ENCODE assay signal across 8 mouse cellular contexts in the genomic region with DNA sequence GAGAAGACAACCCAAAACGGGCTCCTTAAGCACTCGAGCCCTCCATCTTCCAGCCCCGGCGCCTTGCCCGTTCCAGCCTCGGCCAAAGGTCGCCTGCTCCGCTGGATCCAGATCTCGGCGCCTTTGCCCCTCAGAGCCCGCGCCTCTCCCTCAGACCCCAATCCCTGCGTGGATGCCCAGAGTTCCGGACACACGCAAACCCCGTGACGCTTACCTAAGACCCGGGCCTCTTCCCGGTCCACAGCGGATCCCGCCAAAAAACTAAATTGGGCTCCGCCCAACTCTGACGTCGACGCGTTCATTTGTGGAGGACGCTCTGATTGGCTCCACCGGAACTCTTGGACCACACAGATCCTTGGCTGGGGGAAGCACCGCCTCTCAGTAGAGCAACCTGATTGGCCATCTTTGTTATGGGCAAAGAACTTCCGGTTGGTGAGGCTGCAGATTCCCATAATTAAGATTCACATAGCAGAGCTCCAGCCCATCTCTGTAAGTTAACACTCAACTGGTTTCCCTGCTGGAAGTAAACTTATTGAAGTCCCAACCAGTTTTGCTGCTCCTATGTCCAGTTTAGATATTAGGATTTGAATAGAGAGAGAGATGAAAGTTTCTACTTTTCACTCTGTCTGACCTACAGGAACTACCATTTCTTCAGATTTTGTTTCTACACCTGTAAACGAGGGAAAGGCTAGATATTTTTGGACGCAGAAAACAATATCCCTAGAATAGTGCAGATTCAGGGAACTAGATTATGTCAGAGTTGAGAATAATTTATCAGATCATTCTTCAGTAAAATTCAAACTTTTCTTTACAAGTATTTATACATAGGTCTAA. TPM values are rescaled to one million over a fixed set of nuclear protein-coding genes. Genes with fewer than 3 reads are reported as not detected.
DNase-seq lines count a peak whose midpoint lies in the region; ATAC-seq and TF ChIP-seq lines count a peak whose summit lies in the region.

A gene (minus strand): TSS at position 301 of the 834 bp plus-strand sequence.

- WGBS in embryonic facial prominence, embryonic 13.5 days: 4% methylated on average over 32 of the region's 32 CpGs
- 4% methylated on average over 32 of the region's 32 CpGs for WGBS in kidney, adult 2 months
- 4% methylated on average over 32 of the region's 32 CpGs for WGBS in limb, embryonic 12.5 days
- WGBS in midbrain, embryonic 15.5 days: 4% methylated on average over 32 of the region's 32 CpGs
- WGBS in spleen, adult 2 months: 2% methylated on average over 32 of the region's 32 CpGs

- no peaks in the 10 kb centered on the region for H3K27me3 ChIP-seq in embryonic facial prominence, embryonic 13.5 days
- H3K27me3 ChIP-seq in kidney, adult 2 months (replicated peaks; ENCODE audit: control insufficient read depth, insufficient read depth, low read length): no peaks in the 10 kb centered on the region
- H3K27me3 ChIP-seq in limb, embryonic 12.5 days: no peaks in the 10 kb centered on the region
- H3K27me3 ChIP-seq in midbrain, embryonic 15.5 days (replicated peaks): no peaks in the 10 kb centered on the region
- no peaks in the 10 kb centered on the region for H3K27me3 ChIP-seq in spleen, adult 2 months (ENCODE audit: control insufficient read depth, insufficient read depth, low read length)

- H3K4me2 ChIP-seq in embryonic facial prominence, embryonic 13.5 days: peak within 1 kb of the TSS; percentile 63
- peak within 1 kb of the TSS; percentile 63 for H3K4me2 ChIP-seq in limb, embryonic 12.5 days
- H3K4me2 ChIP-seq in midbrain, embryonic 15.5 days: peak within 1 kb of the TSS; percentile 97

- H3K4me3 ChIP-seq in embryonic facial prominence, embryonic 13.5 days: peak within 1 kb of the TSS; percentile 68
- H3K4me3 ChIP-seq in kidney, adult 2 months (ENCODE audit: insufficient read depth, low read depth, low read length): peak within 1 kb of the TSS; percentile 54
- peak within 1 kb of the TSS; percentile 74 for H3K4me3 ChIP-seq in limb, embryonic 12.5 days (replicated peaks)
- H3K4me3 ChIP-seq in midbrain, embryonic 15.5 days: peak within 1 kb of the TSS; percentile 64
- peak within 1 kb of the TSS; percentile 64 for H3K4me3 ChIP-seq in spleen, adult 2 months (ENCODE audit: extremely low read depth, insufficient read depth, insufficient read length)

- peak; percentile 100 for ATAC-seq in embryonic facial prominence, embryonic 13.5 days (ENCODE audit: insufficient number of reproducible peaks, insufficient read depth, low FRiP score, low TSS enrichment, low read depth)
- ATAC-seq in limb, embryonic 12.5 days (ENCODE audit: insufficient number of reproducible peaks, insufficient read depth, low FRiP score, low TSS enrichment, low read depth): peak; percentile 99
- peak; percentile 100 for ATAC-seq in midbrain, embryonic 15.5 days (replicated peaks)

- H3K27ac ChIP-seq in embryonic facial prominence, embryonic 13.5 days: peak within 1 kb of the TSS; percentile 56
- no peak within 1 kb of the TSS for H3K27ac ChIP-seq in kidney, adult 2 months (ENCODE audit: insufficient read depth, low read depth, low read length)
- H3K27ac ChIP-seq in limb, embryonic 12.5 days: no peak within 1 kb of the TSS
- no peak within 1 kb of the TSS for H3K27ac ChIP-seq in midbrain, embryonic 15.5 days
- no peak within 1 kb of the TSS for H3K27ac ChIP-seq in spleen, adult 2 months (ENCODE audit: insufficient read depth, low read length)

- peaks cover 13% of the 10 kb centered on the region for H3K4me1 ChIP-seq in embryonic facial prominence, embryonic 13.5 days
- no peaks in the 10 kb centered on the region for H3K4me1 ChIP-seq in kidney, adult 2 months (ENCODE audit: control insufficient read depth, insufficient read depth, low read length)
- peaks cover 9% of the 10 kb centered on the region for H3K4me1 ChIP-seq in limb, embryonic 12.5 days (replicated peaks)
- peaks cover 8% of the 10 kb centered on the region for H3K4me1 ChIP-seq in midbrain, embryonic 15.5 days
- H3K4me1 ChIP-seq in spleen, adult 2 months (ENCODE audit: control insufficient read depth, insufficient read depth, insufficient read length): 0 out of 2 replicates have a peak, but pooled peaks cover 4% of the 10 kb centered on the region

- H3K9ac ChIP-seq in embryonic facial prominence, embryonic 13.5 days: peak within 1 kb of the TSS; percentile 75
- peak within 1 kb of the TSS; percentile 60 for H3K9ac ChIP-seq in limb, embryonic 12.5 days (replicated peaks)
- no peak within 1 kb of the TSS for H3K9ac ChIP-seq in midbrain, embryonic 15.5 days

- TF ChIP-seq POLR2A in kidney, adult 2 months (IDR thresholded peaks at IDR 0.05; ENCODE audit: low read depth, low read length): no peak
- no peak for TF ChIP-seq POLR2A in spleen, adult 2 months (IDR thresholded peaks at IDR 0.05; ENCODE audit: low read depth, low read length)

- H3K36me3 ChIP-seq in embryonic facial prominence, embryonic 13.5 days: peaks cover 12% of the 10 kb centered on the region
- H3K36me3 ChIP-seq in kidney, adult 2 months (ENCODE audit: control insufficient read depth, insufficient read depth, low read length): no peaks in the 10 kb centered on the region
- H3K36me3 ChIP-seq in limb, embryonic 12.5 days: peaks cover 21% of the 10 kb centered on the region
- no peaks in the 10 kb centered on the region for H3K36me3 ChIP-seq in midbrain, embryonic 15.5 days (replicated peaks)
- H3K36me3 ChIP-seq in spleen, adult 2 months (ENCODE audit: control insufficient read depth, insufficient read depth, low read length): no peaks in the 10 kb centered on the region

- H3K9me3 ChIP-seq in embryonic facial prominence, embryonic 13.5 days: no peaks in the 10 kb centered on the region
- H3K9me3 ChIP-seq in limb, embryonic 12.5 days: no peaks in the 10 kb centered on the region
- H3K9me3 ChIP-seq in midbrain, embryonic 15.5 days: no peaks in the 10 kb centered on the region

- peak; percentile 92 for DNase-seq in 3134 (ENCODE audit: extremely low read depth, insufficient read length, low spot score)
- DNase-seq in adrenal gland, postnatal 36 days: peak; percentile 92 to 93
- DNase-seq in heart, adult 18-20 months: peak; percentile 94 to 96
- DNase-seq in kidney, adult 2 months: peak; percentile 97
- DNase-seq in spleen, adult 2 months (ENCODE audit: low read depth in 1 of 2, low spot score in 2 of 2): peak; percentile 82 to 83

- no peak for TF ChIP-seq CTCF in kidney, adult 2 months (conservative IDR thresholded peaks at IDR 0.05; ENCODE audit: insufficient read depth, insufficient read length, low read depth, low read length)
- TF ChIP-seq CTCF in spleen, adult 2 months (IDR thresholded peaks at IDR 0.05; ENCODE audit: extremely low read depth, insufficient read depth, insufficient read length, insufficient replicate concordance): no peak

RNA-seq across cellular contexts. Expression of the gene that starts here (rescaled TPM):
- total RNA-seq in adrenal gland, postnatal 36 days (2021): 10 to 100 TPM in 1 of 2 experiments, 1 to 10 TPM in 1; 4.9 to 10.9 TPM
- polyA plus RNA-seq in embryonic facial prominence, embryonic 13.5 days (2015; fragmentation: Nextera tagmentation; extraction: Ambion mirVana): 31.8 and 34.0 TPM in 2 replicates
- total RNA-seq in heart, adult 18-20 months (2021): under 1 TPM; 0.46 to 0.82 TPM
- polyA plus RNA-seq in kidney, adult 2 months (2012; rRNA removed): 1.8 and 2.7 TPM in 2 replicates
- polyA plus RNA-seq in limb, embryonic 12.5 days (2016; fragmentation: Nextera tagmentation; extraction: Ambion mirVana): 47.8 and 49.2 TPM in 2 replicates
- polyA plus RNA-seq in midbrain, embryonic 15.5 days (2015; fragmentation: Nextera tagmentation; extraction: Ambion mirVana): 3.5 and 5.1 TPM in 2 replicates
- polyA plus RNA-seq in spleen, adult 2 months (2012; rRNA removed): 4.1 and 4.8 TPM in 2 replicates

Comparison
In these comparisons a context has a peak if more than half of its experiments do, and no peak if none do; other contexts are left out.
1. Peak in DNase-seq in heart, adult 18-20 months; RNA of the gene not detected or under 1 TPM.